Mouse (Mus musculus): Measurements from ENCODE around the gene Svs6. TPM values are rescaled to one million over a fixed set of nuclear protein-coding genes. Genes with fewer than 3 reads are reported as not detected.
"Not testable (repeated sequence)": the region's sequence is repeated elsewhere in the genome, so short reads cannot be mapped to it uniquely, and the experiment has no call there.

Gene Svs6
- total RNA-seq (2021) = not detected
- long read RNA-seq, experiment 1 = 0 reads
- long read RNA-seq, experiment 2 = 0 reads

- DNase-seq (ENCODE audit: low spot score in 2 of 2); intact Hi-C loops (cut with DNase I): not testable (repeated sequence)
Measured at GRCm38 (mm10) chr2:164316451-164316850, at the start of gene Svs6. Gene Svs6, plus strand, starts transcription at chr2:164316751.

GRCm38 (mm10) chr2:164278359-164278758, 38.2 kb upstream of the Svs6 start, which contains the start of gene Svs4:
Gene Svs4, minus strand, starts transcription at chr2:164278459.
- no peak for DNase-seq (ENCODE audit: low spot score in 2 of 2)
- intact Hi-C loops (cut with DNase I) = no loop called here

GRCm38 (mm10) chr2:164288968-164289367, 27.6 kb upstream of the Svs6 start, which contains the start of gene Svs3a:
Gene Svs3a, plus strand, starts transcription at chr2:164289268.
- DNase-seq (ENCODE audit: low spot score in 2 of 2); intact Hi-C loops (cut with DNase I): not testable (repeated sequence)

- intact Hi-C loops (cut with DNase I) = no loop called here
- DNase-seq (ENCODE audit: low spot score in 2 of 2) = peak; percentile 6 to 15
Measured at GRCm38 (mm10) chr2:164312599-164312998, 4.0 kb upstream of the Svs6 start.

- intact Hi-C loops (cut with DNase I); DNase-seq (ENCODE audit: low spot score in 2 of 2): not testable (repeated sequence)
Measured at GRCm38 (mm10) chr2:164315460-164315859, 1.1 kb upstream of the Svs6 start.

GRCm38 (mm10) chr2:164320983-164321382, 4.4 kb downstream of the Svs6 start:
- DNase-seq (ENCODE audit: low spot score in 2 of 2) = no peak
- intact Hi-C loops (cut with DNase I) = no loop called here

GRCm38 (mm10) chr2:164332440-164332839, 15.9 kb downstream of the Svs6 start, which contains the start of gene Svs5:
Gene Svs5, plus strand, starts transcription at chr2:164332740.
- intact Hi-C loops (cut with DNase I); DNase-seq (ENCODE audit: low spot score in 2 of 2): not testable (repeated sequence)

- intact Hi-C loops (cut with DNase I); DNase-seq (ENCODE audit: low spot score in 2 of 2): not testable (repeated sequence)
Measured at GRCm38 (mm10) chr2:164343732-164344131, 27.2 kb downstream of the Svs6 start.

GRCm38 (mm10) chr2:164347697-164348096, 31.1 kb downstream of the Svs6 start:
- intact Hi-C loops (cut with DNase I) = loop anchor here (5.0 kb wide), 1 partner anchor 210 kb away; no protein-coding TSS in a partner anchor
- DNase-seq (ENCODE audit: low spot score in 2 of 2) = peak in 1 of 2 experiments; percentile 7

GRCm38 (mm10) chr2:164348980-164349379, 32.4 kb downstream of the Svs6 start:
- intact Hi-C loops (cut with DNase I) = loop anchor here (5.0 kb wide), 1 partner anchor 212 kb away; no protein-coding TSS in a partner anchor
- peak; percentile 20 to 30 for DNase-seq (ENCODE audit: low spot score in 2 of 2)

- DNase-seq (ENCODE audit: low spot score in 2 of 2) = no peak
- intact Hi-C loops (cut with DNase I) = no loop called here
Measured at GRCm38 (mm10) chr2:164352697-164353096, 36.1 kb downstream of the Svs6 start.

GRCm38 (mm10) chr2:164353356-164353755, 36.8 kb downstream of the Svs6 start:
- intact Hi-C loops (cut with DNase I) = no loop called here
- no peak for DNase-seq (ENCODE audit: low spot score in 2 of 2)

GRCm38 (mm10) chr2:164356177-164356967, 39.8 kb downstream of the Svs6 start:
- intact Hi-C loops (cut with DNase I) = no loop called here
- DNase-seq (ENCODE audit: low spot score in 2 of 2) = no peak

- no peak for DNase-seq (ENCODE audit: low spot score in 2 of 2)
- intact Hi-C loops (cut with DNase I) = no loop called here
Measured at GRCm38 (mm10) chr2:164358373-164358772, 41.8 kb downstream of the Svs6 start.

- no peak for DNase-seq (ENCODE audit: low spot score in 2 of 2)
- intact Hi-C loops (cut with DNase I) = no loop called here
Measured at GRCm38 (mm10) chr2:164359031-164359430, 42.5 kb downstream of the Svs6 start.

- DNase-seq (ENCODE audit: low spot score in 2 of 2) = no peak
- intact Hi-C loops (cut with DNase I) = no loop called here
Measured at GRCm38 (mm10) chr2:164359668-164360067, 43.1 kb downstream of the Svs6 start.

GRCm38 (mm10) chr2:164360974-164361657, 44.6 kb downstream of the Svs6 start:
- no peak for DNase-seq (ENCODE audit: low spot score in 2 of 2)
- intact Hi-C loops (cut with DNase I) = no loop called here

- intact Hi-C loops (cut with DNase I) = no loop called here
- no peak for DNase-seq (ENCODE audit: low spot score in 2 of 2)
Measured at GRCm38 (mm10) chr2:164366947-164367346, 50.4 kb downstream of the Svs6 start.
